Mouse (Mus musculus): Measurements from ENCODE around the gene Lce3d. TPM values are rescaled to one million over a fixed set of nuclear protein-coding genes. Genes with fewer than 3 reads are reported as not detected.

The Lce3d gene
- total RNA-seq (2017): not detected in 2 replicates

DNA sequence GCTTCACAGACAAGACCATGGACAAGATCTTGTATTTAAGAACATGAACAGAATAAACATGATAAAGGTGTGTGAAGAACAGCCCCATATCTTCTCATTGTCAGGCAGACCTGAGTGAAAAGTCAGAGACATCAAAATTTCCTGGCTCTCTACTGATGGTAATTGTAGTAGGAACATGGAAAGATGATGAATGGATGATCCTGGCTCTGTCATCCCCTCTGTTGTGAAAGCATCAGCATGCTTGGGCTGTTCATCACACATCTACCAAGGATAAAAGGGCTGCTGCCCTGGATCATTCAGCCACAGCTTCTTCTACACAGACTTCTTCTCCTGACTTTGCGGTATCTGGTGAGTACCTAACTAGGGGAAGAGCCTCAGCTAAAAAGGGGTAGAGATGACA lies at the start of gene Lce3d:
TSS of gene Lce3d (plus strand) at position 301 of the 400 bp plus-strand sequence.
- no peak for ATAC-seq (ENCODE audit: extremely low read depth, insufficient number of reproducible peaks, low FRiP score, poor library complexity, severe bottlenecking)

DNA sequence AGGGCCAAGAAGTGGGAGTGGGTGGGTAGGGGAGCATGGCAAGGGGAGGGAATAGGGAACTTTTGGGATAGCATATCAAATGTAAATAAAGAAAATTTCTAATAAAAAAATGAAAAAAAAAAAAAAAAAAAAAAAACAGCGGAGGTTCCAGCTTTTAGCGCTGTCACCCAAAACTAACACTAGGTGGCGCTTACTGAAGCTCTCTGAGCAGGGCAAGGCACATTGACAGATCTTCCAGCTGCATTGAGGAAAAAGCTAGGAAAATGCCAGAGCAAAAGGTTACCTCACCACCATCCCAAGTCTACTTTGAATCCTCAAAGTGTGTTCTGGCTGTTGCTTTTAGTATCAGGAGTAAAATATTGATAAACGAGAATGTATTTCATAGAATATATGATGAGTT lies 49.6 kb upstream of the Lce3d start:
- ATAC-seq (ENCODE audit: extremely low read depth, insufficient number of reproducible peaks, low FRiP score, poor library complexity, severe bottlenecking): no peak

DNA sequence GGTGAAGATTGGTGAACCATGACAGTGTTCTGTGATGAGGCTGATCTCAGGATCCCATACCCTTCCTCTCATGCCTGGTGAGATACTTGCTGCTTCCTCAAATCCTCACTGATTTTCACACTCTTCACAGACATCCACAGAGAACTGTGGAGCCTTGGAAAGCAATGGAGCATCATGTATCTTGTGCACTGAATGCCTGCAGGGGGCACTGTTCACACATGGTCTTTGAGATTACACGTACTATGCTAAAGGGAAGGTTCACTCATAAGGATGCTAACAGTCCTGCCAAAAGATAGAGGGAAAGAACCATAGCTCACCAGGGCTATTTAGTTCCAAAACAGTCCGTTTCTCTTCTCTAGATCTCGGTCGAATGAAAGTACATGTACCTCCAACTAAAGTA lies 36.8 kb upstream of the Lce3d start:
- no peak for ATAC-seq (ENCODE audit: extremely low read depth, insufficient number of reproducible peaks, low FRiP score, poor library complexity, severe bottlenecking)

DNA sequence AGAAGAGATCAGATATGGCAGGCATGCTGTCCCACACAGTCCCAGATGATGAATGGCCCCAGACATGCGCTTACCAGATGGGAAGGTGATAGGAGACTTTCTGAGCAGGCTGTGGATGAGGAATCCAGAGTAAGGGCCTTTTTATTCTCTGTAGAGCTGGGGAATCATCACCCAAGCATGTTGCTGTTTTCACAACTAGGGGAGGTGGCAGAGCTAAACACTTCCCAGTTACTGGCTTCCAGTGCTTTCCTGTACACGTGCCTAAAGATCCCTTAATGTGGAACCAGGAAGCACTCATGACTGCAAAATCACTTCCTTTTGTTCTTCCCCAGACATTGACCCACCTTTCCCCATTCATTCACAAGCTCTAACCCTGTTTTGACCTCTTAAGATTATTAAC lies 31.1 kb upstream of the Lce3d start, which contains the start of gene Lce3a:
TSS of gene Lce3a (minus strand) at position 101 of the 400 bp plus-strand sequence.
- no peak for ATAC-seq (ENCODE audit: extremely low read depth, insufficient number of reproducible peaks, low FRiP score, poor library complexity, severe bottlenecking)

DNA sequence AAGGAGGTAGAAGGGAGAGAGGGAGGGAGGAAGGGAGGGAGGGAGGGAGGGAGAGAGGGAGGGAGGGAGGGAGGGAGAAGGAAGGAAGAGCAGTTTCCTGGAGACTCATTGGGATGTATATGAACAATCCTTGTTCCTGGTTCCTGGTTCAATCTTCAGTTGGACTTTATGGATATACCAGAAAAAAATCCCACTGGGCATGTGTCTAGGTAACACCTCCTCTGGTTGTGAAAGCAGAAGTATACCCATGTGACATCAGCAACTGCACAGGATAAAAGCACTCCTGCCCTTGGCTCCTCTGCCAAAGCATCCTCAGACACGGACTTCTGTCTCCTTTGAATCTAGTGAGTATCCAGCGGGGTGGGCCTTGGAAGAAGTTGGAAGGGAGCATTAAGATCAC lies 24.5 kb upstream of the Lce3d start, which contains the start of gene Lce3b:
TSS of gene Lce3b (plus strand) at position 301 of the 400 bp plus-strand sequence.
- ATAC-seq (ENCODE audit: extremely low read depth, insufficient number of reproducible peaks, low FRiP score, poor library complexity, severe bottlenecking): no peak

DNA sequence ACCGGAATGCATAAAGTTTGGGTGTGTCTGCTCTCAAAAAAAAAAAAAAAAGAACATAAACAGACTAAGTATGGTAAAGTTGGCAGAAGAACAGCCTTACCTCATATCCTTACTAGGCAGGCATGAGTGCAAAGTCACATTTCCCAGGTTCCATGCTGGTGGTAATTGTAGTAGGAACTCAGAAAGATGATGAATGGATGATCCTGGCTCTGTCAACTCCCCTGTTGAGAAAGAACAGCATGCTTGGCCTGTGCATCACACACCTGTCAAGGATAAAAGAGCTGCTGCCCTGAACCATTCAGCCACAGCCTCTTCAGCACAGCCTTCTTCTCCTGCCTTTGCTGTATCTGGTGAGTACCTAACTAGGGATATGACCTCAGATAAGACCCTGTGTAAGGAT lies 13.0 kb upstream of the Lce3d start, which contains the start of gene Lce3c:
TSS of gene Lce3c (plus strand) at position 301 of the 400 bp plus-strand sequence.
- no peak for ATAC-seq (ENCODE audit: extremely low read depth, insufficient number of reproducible peaks, low FRiP score, poor library complexity, severe bottlenecking)

DNA sequence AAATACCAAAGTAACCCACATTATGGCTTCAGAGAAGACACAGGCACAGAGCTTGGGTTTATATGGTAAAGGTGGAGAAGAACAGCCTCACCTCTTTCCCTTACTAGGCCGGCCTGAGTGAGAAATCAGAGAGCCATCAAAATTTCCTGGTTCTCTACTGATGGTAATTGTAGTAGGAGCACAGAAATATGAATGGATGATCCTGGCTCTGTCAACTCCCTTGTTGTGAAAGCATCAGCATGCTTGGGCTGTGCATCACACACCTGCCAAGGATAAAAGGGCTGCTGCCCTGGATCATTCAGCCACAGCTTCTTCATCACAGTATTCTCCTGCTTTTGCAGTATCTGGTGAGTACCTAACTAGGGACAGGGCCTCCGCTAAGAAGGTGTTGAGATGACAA lies 9.6 kb downstream of the Lce3d start, which contains the start of gene Lce3e:
TSS of gene Lce3e (plus strand) at position 301 of the 400 bp plus-strand sequence.
- ATAC-seq (ENCODE audit: extremely low read depth, insufficient number of reproducible peaks, low FRiP score, poor library complexity, severe bottlenecking): no peak

DNA sequence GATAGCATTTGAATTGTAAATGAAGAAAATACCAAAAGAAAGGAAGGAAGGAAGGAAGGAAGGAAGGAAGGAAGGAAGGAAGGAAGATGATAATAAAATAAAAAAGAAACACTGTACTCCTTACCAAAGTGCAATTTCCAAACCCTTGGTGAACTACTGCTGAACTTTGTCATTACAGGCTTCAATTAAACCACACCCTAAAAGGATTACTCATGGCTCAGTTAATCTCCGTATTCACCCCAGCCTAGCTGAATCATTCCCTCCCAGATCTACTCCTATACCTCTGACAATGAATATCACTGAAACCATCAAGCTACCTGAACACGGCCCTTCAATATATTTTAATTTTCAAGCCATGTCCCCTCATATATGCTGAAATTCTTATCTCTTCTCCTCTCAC lies 21.3 kb downstream of the Lce3d start:
- ATAC-seq (ENCODE audit: extremely low read depth, insufficient number of reproducible peaks, low FRiP score, poor library complexity, severe bottlenecking): no peak

DNA sequence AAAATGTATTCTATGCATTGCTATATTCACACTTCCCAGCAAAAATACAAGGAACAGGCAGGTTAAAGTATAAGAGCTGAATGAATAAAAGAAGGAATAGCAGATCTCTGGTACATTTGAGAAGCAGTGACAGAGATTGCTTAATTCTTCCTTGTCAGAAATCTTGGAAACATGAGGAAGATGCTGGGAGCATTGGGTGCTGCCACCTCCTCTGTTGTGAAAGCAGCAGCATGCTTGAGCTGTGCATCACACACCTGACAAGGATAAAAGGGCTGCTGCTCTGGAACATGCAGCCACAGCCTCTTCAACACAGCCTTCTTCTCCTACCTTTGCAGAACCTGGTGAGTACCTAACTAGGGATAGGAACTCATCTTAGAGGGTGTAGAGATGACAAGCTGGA lies 34.7 kb downstream of the Lce3d start, which contains the start of gene Lce3f:
TSS of gene Lce3f (plus strand) at position 301 of the 400 bp plus-strand sequence.
- ATAC-seq (ENCODE audit: extremely low read depth, insufficient number of reproducible peaks, low FRiP score, poor library complexity, severe bottlenecking): no peak

DNA sequence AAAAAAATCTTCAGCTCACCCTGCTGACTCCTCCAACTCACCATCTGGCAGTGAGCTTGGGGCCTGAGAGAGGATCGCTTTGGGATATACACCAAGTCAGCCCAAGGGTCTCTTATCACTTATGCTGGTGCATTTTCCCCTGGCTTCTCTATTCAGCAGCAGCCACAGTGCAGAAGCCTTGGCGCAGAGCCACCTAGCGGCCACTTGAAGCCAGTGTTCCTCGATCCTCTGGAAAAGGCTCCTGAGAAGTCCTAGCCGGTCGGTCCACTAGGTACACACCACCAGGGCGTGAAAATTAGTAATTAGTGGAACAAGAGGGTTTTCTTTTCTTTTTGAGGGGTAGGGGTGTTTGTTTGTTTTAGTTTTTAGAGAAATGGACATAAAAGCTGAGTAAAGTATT lies 41.5 kb downstream of the Lce3d start:
- ATAC-seq (ENCODE audit: extremely low read depth, insufficient number of reproducible peaks, low FRiP score, poor library complexity, severe bottlenecking): no peak

DNA sequence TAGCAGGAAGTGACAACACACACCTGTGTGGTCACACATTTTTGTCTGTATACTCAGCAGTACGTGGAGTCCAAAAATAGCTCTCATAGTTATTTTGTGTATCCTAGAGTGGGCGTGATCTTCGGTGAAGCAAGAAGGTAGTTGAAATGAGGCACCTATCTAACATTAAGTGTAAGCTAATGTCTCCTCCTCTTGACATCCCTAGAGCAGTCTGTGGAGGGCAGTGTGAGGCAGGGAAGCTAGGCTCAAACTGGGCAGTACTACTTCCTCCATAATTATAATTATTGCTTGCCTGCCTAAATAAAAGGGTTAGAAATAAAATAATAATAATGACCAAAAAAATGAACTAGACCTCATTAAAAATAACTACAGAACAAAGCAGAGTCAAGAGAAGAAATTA lies 43.4 kb downstream of the Lce3d start:
- ATAC-seq (ENCODE audit: extremely low read depth, insufficient number of reproducible peaks, low FRiP score, poor library complexity, severe bottlenecking): no peak

DNA sequence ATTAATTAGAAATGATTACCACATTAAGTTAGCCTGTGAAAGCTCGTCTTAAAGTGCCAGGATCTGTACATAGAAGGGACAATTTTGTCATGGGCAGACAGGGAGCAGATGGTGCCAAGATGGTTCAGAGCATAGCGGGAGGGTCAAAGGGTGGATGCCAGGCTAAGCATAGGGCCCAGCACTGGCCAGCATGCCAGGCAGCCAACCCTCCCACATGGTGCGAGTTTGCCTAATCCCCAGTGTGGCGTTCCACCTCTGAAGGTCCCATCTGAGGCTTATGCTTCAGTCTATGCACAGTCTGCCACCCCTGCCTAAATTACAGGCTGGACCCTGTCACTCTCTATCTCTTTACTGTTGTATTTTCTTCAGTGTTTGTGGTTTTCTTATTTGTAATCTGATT lies 45.7 kb downstream of the Lce3d start:
- no peak for ATAC-seq (ENCODE audit: extremely low read depth, insufficient number of reproducible peaks, low FRiP score, poor library complexity, severe bottlenecking)

Other genes starting within 250 kb of the Lce3d start
- not detected in 2 replicates for gene Lce1e, start 248.3 kb upstream of the Lce3d start, total RNA-seq (2017)
- gene Lce1f, start 237.0 kb upstream of the Lce3d start, total RNA-seq (2017): not detected in 2 replicates
- gene Gm38119, start 218.3 kb upstream of the Lce3d start, total RNA-seq (2017): not detected in 2 replicates
- gene Lce1g, start 205.1 kb upstream of the Lce3d start, total RNA-seq (2017): not detected in 2 replicates
- gene Lce1h, start 192.3 kb upstream of the Lce3d start, total RNA-seq (2017): not detected in 2 replicates
- not detected in 2 replicates for gene Lce1i, start 178.5 kb upstream of the Lce3d start, total RNA-seq (2017)
- gene Lce1j, start 166.9 kb upstream of the Lce3d start, total RNA-seq (2017): not detected in 2 replicates
- gene Lce1k, start 149.5 kb upstream of the Lce3d start, total RNA-seq (2017): not detected in 2 replicates
- not detected in 2 replicates for gene Kprp, start 130.1 kb upstream of the Lce3d start, total RNA-seq (2017)
- not detected in 2 replicates for gene Lce1l, start 106.1 kb upstream of the Lce3d start, total RNA-seq (2017)
- gene 2310050C09Rik, start 87.2 kb upstream of the Lce3d start, total RNA-seq (2017): not detected in 2 replicates
- gene Lce3a, start 31.2 kb upstream of the Lce3d start, total RNA-seq (2017): not detected in 2 replicates
- gene Lce3b, start 24.4 kb upstream of the Lce3d start, total RNA-seq (2017): not detected in 2 replicates
- not detected in 2 replicates for gene Lce3c, start 12.9 kb upstream of the Lce3d start, total RNA-seq (2017)
- not detected in 2 replicates for gene Lce3e, start 9.7 kb downstream of the Lce3d start, total RNA-seq (2017)
- not detected in 2 replicates for gene Lce3f, start 34.8 kb downstream of the Lce3d start, total RNA-seq (2017)
- gene Crct1, start 58.3 kb downstream of the Lce3d start, total RNA-seq (2017): not detected in 2 replicates
- not detected in 2 replicates for gene Lce1m, start 61.7 kb downstream of the Lce3d start, total RNA-seq (2017)
- gene Gm4858, start 111.4 kb downstream of the Lce3d start, total RNA-seq (2017): 0.25 TPM in 1 of 2 replicates, not detected in the other
- gene Crnn, start 187.4 kb downstream of the Lce3d start, total RNA-seq (2017): not detected in 2 replicates
- gene Flg2, start 239.9 kb downstream of the Lce3d start, total RNA-seq (2017): 0.12 TPM in 1 of 2 replicates, not detected in the other

All from neutrophil, adult 5-6 weeks (primary cell).